Mouse (Mus musculus) B cell, adult 2 months (primary cell): ENCODE data around the gene Syne2.

Experiments used
- DNase-seq, 2 experiments: peaks; one replicate each; pipeline ENCODE4 v3.0.0; 2022

The Syne2 gene

DNA sequence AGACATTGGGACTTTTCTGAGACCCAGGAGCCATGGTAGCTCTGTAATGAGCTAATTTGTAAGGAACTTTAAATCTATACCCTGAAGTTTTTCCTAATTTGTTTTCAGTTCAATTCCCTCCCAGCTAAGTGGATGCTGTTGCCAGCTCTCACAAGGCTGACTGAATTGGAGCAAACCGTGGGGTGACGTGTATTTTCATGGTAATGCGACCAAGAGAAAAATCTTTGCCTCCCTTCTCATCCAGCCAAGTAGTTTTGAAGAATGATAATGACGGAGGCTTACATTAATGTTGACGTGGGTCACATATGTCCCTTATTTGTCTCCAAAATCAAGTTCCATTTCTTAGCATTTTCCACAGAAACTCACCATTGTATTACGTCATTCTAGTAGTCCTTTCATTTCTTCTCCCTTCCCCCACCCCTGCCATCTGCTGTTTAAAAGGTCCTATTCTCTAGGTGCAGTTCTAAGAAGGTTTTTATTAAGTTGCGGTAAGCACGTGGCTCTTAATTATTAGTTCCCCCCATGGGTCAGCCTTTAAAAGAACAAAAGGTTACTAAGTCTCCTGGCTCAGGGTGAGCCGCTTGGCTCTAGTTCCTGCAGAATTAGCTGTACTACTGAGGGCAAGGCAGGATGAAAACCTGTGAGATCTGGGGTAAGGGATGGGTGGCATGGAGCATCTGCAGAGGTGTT, 55.8 kb downstream of the Syne2 start:
- DNase-seq, result no peak

DNA sequence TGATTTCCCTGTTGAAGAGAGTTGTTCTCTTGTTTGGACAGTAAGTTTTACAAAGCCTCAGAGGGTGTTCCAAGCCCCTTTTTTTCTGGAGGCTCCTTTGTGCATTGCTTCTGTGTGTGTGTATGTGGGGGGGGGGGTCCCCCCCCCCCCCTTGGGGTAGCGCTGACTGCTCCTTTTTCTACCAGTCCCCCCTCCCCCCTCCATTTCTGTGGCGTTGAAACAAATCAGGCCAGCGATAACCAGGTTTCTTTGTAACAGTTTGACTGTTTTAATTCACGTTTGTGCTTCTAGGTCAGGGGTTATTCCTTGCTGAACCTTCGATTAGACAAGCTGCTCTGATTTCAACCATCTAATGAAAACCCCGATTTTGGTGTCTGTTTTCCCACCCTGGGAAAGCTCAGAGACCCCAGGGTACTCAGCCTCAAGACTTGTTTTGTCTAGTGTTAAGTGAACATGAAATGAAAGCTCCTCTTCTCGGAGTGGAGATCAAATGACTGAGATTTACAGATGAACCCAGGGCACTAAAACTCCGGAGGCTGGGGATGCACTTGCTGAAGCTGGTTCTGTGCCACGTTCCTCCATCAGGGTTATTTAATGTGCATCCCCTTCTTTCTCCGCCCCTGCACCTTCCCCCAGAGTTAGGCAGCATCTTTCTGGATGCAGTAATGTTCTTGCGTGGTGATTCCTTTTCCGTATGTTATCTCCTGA, 56.5 kb downstream of the Syne2 start:
- no peak for DNase-seq

DNA sequence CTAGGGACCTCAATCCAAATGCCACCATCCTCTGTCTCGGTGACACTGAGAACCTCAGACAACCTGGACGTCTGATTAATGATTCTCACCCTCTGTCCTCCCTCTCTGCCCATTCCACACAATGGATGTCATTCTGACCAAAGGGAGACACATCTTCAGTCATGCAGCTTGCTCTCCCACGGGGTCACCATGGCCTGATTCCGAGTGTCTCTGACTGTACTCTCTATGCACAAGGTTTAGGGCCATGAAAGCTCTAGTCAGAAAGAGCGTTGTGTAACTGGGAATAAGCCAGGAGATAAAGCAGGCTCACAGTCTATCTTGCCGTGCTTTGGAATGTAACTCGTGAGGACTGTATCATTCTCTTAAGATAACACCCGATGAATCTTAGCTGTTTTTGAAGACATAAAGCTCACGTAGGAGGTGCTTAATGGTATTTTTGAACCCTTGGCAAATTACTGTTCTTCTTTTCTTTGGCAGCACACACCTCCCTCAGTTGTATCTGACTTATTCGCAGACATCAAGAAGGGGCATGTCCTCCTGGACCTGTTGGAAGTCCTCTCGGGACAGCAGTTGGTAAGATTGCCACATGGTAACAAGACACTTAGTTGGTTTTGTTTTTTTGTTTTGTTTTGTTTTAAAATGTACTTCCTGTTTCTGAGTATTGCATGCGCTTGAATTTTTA, 61.8 kb downstream of the Syne2 start:
- DNase-seq, result no peak

DNA sequence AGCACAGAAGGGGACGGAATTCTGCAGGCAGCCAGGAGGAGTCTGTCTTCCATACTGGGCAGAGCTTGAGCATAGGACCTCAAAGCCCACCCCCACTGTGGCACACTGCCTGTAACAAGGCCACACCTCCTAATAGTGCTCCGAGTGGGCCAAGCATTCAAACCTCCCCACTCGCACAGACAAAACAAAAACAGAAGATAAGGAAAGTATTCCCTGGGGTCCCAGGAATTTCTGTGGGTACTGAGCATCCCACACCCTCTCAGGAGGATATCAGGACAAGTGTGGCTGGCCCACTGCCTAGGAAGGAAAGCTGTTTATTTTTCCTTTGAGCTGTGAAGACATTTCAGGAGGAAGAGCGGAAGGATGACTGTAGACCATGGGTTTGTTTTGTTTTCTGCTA, 63.6 kb downstream of the Syne2 start:
- DNase-seq, result no peak

DNA sequence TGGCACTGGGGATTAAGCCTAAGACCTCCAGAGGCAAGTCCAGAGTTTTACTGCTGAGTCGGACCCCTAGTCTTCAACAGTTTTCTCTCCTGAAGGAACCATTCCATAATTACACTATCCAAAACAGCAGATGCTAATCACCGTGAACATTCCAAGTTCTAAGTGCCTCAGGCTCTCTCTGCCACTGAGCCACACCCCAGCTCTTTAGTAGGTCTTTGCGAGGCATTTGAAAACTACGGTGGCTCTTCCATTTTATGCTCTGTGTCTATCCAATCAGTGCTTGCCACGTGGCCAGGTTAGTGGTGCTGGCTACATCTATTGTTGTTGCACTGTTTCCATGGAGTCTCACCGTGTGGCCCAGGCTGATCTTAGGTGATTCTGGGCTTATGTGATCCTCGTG, 68.2 kb downstream of the Syne2 start:
- DNase-seq, result no peak

DNA sequence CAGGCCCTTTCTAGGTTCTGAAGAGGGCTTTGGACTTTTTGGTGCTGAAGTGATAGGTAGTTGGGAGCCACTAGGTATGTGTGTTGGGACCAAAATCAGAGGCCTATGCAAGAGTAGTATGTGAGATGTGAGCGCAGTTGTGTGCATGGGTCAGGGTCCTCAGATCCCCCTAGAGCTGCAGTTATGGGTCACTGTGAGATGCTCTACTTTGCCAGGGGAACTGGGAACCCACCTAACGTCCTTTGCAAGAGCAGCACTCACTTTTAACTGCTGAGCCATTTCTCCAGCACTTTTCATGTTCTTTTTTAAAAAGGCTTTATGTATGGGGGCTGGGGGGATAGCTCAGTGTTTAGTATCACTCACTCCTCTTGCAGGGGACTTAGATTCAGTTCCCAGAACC, 69.0 kb downstream of the Syne2 start:
- DNase-seq, result no peak

DNA sequence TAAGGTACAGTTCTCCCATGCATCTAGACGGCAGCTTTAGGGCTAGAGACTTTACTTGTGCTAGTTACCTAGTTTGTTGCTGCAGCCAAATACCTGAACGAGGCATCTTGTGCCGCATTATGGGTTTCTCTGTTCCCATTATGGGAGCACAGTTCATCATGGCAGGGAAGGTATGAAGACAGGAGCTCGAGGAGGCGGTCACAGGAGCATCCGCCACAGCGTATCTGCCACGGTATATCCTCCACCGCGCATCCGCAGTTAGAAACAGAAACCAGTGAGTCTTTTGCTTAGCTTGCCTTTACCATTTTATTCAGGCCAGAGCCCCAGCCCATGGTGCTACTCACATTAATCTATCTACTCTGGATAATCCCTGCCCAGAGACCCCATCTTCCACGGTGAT, 70.8 kb downstream of the Syne2 start:
- no peak for DNase-seq

DNA sequence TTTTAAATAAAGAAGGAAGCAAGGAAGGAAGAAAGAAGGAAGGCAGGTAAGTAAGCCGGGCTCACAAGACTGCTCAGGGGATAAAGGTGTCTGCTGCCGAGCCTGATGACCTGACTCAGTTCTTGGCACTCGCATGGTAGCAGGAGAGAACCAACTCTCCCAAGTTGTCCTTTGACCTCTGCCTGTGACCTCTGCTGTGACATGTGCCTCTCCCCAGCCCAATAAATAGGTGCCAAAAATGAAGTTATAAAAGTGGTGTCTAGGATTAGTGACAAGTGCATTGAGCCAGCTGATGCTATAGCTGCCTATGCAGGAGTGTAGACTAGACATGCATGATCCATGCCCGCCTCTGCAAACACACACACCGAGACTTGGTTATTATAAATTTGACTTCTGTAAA, 73.3 kb downstream of the Syne2 start:
- DNase-seq, result no peak

DNA sequence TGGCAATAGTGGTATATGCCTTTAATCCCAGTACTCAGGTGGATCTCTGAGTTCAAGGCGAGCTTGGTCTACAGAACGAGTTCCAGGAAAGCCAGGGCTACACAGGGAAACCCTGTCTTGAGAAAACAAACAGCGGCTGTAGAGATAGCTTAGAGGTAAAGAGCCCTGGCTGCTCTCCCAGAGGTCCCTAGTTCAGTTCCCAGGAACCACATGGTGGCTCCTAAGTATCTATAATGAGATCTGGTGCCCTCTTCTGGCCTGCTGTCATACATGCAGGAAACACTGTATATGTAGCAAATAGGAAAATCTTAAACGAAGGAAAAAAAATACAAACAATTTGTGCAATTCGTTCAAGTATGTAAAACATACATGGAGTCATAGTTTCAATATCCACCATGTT, 75.5 kb downstream of the Syne2 start:
- DNase-seq, result peak; percentile 12 to 14

DNA sequence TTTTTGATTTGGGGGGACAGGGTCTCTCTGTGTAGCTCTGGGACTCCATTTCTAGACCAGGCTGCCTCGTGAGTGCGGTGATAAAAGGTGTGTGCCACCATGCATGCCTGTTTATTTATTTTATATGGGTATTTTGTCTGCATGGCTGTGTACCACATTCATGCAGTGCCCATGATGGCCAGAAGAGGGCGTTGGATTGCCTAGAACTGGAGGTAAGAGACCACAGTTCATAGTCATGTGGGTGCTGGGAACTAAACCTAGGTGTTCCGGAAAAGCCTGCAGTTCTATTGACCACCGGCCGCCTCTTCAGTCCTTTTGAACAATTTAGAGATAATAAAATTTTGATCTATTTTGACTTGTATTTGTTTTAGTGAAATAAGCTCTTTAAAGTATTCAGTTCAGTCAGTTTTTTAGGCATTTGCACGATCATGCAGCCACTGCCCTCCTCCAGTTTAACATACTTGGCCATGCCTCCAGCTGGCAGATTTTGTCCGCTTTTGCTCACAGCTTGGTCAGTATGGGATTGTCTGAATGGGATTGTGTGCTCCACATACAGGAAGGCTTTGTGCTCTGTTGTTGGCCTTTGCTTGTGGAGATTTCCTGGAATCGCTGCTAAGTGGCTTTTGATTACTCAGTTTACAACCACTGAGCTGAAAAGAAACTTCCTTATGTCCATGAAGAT, 76.5 kb downstream of the Syne2 start:
- DNase-seq, result peak; percentile 32 to 33

DNA sequence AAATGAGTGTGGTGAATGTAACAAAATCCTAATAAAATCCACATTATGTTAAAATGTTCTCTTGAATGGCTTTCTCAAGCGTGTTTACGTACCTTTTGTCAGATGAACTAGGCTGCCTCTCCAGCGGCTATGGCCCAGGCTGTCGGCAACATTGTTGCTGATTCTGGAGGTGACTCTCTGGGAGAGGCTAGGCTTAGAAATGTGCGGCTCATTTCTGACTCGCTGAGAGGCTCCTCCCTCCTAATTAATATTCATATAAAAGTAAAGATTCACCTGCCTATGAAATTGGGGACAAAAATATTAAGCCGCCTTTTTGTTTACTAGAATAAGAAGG, 77.0 kb downstream of the Syne2 start:
- DNase-seq, result no peak

DNA sequence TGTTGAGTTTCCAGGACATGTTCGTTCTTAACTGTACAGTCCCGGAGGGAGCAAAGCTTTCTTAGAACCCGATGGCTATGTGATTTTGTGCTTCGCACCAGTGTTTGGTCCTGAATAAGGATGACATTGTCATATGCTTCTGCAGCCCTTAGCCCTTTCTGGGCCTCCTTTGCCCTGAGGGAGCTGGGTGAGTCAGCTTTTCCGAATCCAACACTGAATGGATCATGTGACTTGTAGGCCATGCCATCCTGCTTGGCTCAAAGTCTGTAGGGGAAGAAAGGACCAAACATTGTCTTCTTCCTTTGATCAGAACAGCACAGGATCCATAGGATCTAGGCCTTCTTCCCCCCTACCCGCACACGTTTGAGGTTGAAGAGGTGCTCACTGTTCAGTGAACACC, 79.9 kb downstream of the Syne2 start:
- DNase-seq, result no peak

DNA sequence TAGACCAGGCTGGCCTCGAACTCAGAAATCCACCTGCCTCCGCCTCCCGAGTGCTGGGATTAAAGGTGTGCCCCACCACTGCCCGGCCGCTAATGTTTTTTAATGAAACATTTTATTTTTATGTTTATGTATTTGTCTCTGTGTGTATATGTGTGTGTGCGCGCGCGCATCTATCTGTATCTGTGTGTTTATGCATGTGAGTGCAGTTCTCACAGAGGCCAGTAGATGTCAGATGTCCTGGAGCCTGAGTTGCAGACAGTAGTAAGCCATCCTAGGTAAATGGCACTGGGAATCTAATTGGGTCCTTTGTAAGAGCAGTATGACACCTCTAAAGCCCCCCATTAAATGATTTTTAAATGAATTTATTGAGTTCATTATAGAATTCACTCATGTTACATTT, 83.8 kb downstream of the Syne2 start:
- DNase-seq, result peak; percentile 6 to 9

DNA sequence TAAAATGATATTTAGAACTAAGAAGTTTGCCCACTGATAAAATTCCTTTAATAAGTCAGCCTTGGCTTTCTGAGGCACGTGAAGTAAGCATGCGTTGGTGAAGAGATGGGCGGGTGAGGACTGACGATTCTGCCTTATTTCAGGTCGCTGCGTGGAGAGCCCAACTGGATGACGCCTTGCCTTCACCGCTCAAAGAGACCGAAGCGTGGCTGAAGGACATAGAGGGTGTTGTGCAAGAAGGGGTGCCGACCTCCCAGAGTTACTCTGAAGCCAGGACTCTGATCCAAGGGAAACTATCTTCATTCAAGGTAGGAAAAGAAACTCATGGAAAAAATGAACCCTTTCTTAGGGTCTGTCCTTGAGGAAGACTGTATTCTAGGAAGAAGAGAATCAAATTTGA, 86.1 kb downstream of the Syne2 start:
- DNase-seq, result no peak

DNA sequence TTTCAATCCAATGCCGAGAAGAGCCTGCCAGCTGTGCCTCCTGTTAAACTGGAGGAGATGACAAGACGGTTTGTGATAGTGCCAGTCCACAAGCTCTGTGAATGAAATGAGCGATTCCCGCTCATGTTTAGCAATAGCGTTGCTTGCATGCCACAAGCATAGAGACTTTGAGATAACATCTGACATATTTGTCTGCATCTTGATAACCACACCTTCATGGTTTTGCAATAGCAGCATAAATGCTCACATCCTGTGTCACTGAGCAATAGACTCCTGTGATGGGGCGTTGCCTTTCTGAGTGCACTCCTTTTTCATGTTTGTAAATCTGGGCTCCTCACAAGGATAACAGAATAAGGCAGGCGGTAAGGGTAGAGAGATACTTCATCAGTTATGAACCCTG, 87.4 kb downstream of the Syne2 start:
- no peak for DNase-seq

DNA sequence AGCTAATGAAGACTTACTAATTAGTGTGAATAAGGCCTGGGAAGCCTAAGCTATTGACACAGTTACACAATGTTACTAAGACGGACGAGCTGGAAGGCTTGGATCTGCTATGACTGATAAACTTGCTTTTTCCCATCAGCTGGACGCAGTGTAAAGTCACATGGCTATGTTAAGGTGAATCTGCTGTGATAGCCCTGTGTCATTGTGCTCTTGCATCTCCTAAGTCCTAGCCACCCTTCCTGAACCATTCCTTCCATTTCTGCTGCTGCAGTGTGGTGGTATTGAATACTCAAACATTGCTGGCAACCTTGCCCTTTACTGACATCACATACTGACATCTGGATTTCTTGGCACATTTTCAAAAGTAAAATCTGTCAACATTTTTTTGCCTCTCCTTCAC, 90.5 kb downstream of the Syne2 start:
- DNase-seq, result no peak

DNA sequence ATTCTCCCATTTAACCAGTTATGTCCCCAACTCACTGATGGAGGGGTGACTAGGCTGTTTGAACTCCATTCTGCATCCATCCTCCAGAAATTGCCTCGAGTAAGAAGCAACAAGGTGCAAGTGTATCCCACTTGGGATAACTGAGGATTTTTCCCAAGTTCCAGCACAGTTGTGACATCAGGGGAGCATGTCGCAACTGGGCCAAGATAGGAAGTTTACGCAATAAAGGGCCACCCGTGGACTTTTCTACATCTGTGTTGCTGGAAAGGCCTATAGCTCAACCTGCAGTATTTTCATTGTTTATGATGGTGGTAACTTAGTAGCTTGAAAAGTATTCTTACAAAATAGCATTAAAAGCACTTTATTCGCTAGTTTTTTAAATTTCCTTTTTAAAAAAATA, 97.8 kb downstream of the Syne2 start:
- DNase-seq, result no peak

DNA sequence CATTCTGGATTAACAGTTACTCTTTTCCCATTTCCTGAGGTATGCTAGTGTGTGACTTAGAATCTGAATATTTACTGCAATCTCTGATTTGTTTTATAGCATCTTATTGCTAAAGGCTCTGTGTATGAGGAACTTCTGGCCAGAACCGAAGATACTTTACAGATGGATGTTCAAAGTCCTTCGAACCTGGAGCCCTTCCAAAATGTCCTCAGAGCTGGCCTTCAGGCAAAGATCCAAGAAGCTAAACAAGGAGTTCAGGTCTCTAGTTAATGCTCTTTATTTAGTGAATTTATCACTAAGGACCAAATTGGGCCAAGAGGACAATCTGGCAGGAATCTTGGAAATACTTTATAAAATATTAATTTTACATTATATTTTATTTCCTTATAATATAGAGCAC, 100.5 kb downstream of the Syne2 start:
- no peak for DNase-seq

DNA sequence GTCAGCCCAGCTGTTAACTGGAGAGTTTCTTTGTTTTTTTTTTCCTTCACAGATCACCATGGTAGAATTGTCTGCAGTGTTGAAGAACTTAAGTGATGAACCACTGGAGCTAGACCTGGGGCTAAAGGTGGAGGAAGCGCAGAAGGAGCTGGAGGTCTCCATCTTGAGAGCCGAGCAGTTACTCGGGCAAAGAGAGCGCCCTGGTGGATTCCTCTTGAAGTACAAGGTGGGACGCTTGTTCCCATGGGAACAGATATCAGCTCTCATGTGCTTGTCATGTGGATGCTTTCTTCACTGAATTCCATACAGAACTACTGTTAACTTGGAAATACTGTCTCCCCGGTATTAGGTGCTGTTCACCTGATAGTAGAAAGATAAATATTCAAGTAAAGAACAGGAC, 101.0 kb downstream of the Syne2 start:
- no peak for DNase-seq

DNA sequence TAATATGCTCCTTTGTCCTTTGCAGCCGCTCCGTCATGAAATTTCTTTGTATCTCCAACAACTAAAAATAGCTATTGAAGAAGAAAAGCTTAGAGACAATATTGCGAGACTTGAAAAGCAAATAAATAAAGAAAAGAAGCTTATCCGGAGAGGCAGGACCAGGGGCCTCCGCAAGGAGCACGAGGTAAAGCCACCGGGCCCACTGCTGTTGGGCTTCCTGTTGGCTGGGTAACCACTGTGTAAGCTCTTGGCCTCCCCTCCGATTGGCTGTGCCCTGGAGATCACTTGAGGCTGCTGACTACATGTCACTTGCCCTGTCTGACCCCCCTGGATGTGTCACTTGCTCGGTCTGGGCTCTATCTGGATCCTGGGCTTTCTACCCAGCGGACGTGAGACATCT, 105.0 kb downstream of the Syne2 start:
- no peak for DNase-seq

DNA sequence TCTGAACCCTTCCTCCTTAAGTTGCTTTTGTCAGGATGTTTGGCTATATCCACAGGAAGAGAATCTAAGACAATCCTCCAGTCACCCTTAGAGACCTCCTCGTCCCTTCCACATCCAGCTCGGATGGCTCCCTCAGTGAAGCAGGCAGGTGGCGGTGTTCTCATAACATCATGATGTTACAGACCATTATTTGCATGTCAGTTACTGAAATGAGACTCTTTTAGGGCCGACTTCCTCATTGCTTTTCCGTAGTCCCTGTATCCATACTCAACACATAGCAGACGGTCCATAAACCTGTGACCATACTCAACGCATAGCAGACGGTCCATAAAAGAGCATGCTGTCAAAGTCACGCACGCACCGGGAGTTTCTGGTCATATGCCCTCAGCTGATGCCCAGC, 106.9 kb downstream of the Syne2 start:
- no peak for DNase-seq

DNA sequence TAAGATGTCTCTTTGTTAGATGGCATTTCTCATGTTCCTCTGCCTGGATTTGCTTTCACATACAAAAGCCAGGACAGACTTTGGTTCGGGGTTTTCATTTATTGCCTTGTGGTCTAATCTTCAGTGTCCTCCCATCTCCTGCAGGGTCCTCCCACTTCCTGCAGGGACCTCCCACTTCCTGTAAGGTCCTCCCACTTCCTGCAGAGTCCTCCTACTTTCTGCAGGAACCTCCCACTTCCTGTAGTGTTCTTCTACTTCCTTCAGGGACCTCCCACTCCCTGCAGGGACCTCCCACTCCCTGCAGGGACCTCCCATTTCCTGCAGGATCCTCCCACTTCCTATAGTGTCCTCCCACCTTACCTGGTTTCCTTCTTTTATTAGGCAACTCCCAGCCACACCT, 109.7 kb downstream of the Syne2 start:
- no peak for DNase-seq

DNA sequence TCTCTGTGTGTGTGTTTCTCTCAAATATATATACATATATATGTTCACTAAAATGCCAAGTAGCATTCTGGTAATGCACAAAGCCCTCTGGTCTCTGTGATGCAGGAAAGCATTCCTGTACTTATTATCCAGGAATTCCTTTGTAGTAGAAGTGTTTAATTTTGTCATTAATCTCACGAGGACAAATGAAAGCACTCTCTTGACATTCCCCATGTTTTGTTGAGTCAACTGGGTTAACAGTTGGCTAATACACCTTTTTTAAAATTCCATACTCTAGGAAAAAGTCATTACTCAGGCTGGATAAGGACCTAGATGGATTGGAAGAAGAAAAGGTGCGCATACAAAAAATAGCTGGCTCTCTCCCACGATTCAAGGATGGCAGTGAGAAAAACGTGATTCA, 115.6 kb downstream of the Syne2 start:
- no peak for DNase-seq

DNA sequence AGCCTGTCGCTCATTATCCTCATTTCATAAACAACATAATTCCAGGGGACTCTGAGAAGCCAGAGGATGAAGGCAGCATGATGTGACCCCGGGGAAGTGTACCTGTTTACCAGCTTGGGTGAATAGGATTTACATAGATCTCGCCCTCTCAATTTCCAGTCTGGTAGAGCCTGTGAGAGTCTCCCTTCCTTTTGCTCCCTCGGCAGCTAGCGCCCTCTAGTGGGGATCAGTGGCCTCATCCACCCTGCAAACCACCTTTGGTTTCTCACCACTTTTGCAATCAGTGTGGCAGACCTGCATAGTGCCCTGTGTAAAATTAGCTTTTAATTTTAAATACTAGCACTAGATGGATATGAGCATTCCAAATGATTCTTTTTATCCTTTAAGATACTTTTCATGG, 133.4 kb downstream of the Syne2 start:
- DNase-seq, result peak; percentile 68 to 69
